Mouse (Mus musculus): ENCODE data around the gene Dapk1. TPM values are rescaled to one million over a fixed set of nuclear protein-coding genes. Genes with fewer than 3 reads are reported as not detected.

Dapk1 gene
- total RNA-seq, 4 experiments from 2014 or later: 79.4 to 92.7 (median 84.4) TPM

- no peak for DNase-seq (ENCODE audit: low spot score in 2 of 2)
These were observed 60.9 kb downstream of the Dapk1 start for GRCm38 (mm10) chr13:60662493-60663177.

GRCm38 (mm10) chr13:60664058-60664457 lies 62.3 kb downstream of the Dapk1 start:
- DNase-seq (ENCODE audit: low spot score in 2 of 2): no peak

- DNase-seq (ENCODE audit: low spot score in 2 of 2): no peak
These were observed 63.1 kb downstream of the Dapk1 start for GRCm38 (mm10) chr13:60664816-60665215.

- DNase-seq (ENCODE audit: low spot score in 2 of 2): no peak
These were observed 63.7 kb downstream of the Dapk1 start for GRCm38 (mm10) chr13:60665402-60665801.

GRCm38 (mm10) chr13:60668036-60668435 lies 66.3 kb downstream of the Dapk1 start:
- DNase-seq (ENCODE audit: low spot score in 2 of 2): no peak

- DNase-seq (ENCODE audit: low spot score in 2 of 2): no peak
These were observed 68.9 kb downstream of the Dapk1 start for GRCm38 (mm10) chr13:60670605-60671004.

DNA sequence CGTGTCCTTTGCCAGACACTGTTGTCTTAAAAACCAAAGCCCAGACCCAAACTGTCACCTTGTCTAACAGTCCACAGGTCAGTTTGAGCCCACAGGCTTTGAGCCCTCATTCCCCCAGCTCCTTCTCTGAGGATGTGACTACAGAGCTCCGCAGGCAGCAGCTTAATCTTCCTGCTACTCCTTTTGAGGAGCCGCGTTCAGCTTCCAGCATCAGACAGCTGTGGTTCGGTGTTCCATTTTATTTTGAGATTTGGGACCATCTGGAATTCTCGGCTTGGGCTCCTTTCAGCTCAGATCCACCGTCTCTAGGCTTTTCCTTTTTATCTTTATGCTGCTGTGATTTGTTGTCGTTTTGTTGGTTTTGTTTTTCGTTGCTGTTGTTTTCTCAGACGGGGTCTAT lies 69.5 kb downstream of the Dapk1 start:
- no peak for DNase-seq (ENCODE audit: low spot score in 2 of 2)

DNA sequence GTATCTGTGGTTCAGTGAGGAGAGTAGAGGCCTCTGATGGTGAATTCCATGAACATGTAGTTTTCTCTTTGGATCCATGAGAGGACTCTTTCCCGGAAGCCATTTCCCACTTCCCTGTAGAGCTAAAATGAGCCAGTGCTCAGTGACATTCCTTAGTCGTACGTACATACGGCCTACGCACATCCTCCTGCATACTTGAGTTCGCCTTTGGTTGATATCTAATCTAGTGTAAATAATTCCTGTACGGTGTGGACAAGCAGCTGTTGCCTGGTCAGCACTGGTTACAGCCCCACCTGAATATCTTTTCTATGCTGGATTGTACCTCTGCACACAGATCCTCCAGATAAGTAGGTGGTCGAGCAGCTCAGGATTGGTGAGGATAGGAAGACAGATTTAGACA lies 70.5 kb downstream of the Dapk1 start:
- DNase-seq (ENCODE audit: low spot score in 2 of 2): no peak

DNA sequence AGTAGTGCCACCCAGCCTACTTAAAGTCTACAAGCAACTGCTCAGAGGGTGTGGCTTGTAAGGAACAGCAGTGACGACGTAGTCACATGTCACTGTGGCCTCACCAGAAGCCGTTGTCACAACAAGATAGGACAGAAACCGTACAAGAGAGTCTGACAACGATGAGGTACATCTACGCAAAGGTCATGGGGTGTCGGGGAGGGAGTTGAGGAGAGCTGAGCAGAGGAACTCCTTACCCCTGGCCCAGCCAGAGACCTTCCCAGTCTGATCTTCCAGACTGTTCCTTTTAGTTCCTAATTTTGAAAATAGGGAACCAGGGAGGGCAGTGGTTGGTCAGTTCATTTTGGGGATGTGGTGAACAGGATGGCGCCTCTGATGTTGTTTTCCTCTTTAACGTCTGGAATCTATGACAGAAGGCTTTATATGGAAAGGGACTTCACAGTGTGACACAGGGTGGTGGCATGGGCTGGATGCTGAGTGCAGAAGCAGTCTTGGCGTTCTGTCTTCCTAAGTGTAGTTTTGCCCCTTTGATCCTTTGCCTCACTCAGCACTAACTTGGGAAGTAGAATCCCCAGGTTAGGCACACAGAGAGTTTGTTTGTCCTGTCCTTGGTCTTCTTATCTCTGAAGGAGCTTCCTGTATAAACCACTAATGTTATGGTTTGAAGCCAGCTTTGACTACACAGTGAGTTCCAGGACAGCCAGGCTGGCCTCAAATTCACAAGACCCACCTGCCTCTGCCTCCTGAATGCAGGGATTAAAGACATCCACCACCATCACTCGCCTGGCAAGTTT lies 71.3 kb downstream of the Dapk1 start:
- no peak for DNase-seq (ENCODE audit: low spot score in 2 of 2)

DNA sequence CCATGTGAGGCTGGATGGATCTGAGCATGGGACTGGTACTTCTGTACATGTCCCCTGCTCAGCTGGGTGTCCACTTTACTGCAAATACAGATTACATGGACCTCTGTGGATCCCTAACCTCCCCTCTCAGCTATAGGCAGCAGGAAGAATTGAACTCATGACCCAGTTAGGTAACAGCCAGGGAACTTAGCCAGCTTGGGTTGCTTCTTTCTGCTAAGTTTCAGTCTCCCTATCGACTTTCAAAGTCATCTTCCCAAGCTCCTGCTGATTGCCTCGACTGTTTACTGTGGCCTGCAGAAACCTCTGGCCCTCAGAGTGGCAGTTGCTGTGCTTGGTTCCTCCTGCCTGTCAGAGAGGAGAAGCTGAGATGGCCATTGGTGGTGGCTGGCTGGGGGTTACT lies 72.6 kb downstream of the Dapk1 start:
- DNase-seq (ENCODE audit: low spot score in 2 of 2): no peak

DNA sequence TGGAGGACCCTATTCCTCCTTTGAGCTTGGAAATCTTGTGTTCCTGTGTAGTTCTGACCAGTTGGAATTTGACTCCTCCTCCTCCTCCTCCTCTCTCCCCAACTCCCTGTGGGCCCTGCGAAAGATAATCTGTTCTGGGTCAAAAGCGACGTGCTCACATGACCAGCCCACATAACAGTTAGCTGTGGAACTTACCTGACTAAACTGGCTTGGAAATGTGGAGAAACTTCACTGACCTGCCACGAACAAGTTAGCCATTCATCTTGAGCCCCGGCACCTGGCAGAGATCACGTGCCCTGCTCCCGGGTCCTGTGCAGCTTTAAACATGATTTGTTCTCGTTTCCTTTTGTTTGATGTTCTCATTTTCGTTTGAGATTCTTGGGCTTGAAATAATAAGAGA lies 73.2 kb downstream of the Dapk1 start:
- no peak for DNase-seq (ENCODE audit: low spot score in 2 of 2)

GRCm38 (mm10) chr13:60675416-60675815 lies 73.7 kb downstream of the Dapk1 start:
- DNase-seq (ENCODE audit: low spot score in 2 of 2): no peak

- DNase-seq (ENCODE audit: low spot score in 2 of 2): no peak
These were observed 77.2 kb downstream of the Dapk1 start for GRCm38 (mm10) chr13:60678912-60679311.

GRCm38 (mm10) chr13:60682714-60683695 lies 81.3 kb downstream of the Dapk1 start:
- DNase-seq (ENCODE audit: low spot score in 2 of 2): no peak

- DNase-seq (ENCODE audit: low spot score in 2 of 2): no peak
These were observed 82.5 kb downstream of the Dapk1 start for GRCm38 (mm10) chr13:60684050-60684760.

GRCm38 (mm10) chr13:60684806-60685205 lies 83.1 kb downstream of the Dapk1 start:
- no peak for DNase-seq (ENCODE audit: low spot score in 2 of 2)

- no peak for DNase-seq (ENCODE audit: low spot score in 2 of 2)
These were observed 83.5 kb downstream of the Dapk1 start for GRCm38 (mm10) chr13:60685216-60685615.

DNA sequence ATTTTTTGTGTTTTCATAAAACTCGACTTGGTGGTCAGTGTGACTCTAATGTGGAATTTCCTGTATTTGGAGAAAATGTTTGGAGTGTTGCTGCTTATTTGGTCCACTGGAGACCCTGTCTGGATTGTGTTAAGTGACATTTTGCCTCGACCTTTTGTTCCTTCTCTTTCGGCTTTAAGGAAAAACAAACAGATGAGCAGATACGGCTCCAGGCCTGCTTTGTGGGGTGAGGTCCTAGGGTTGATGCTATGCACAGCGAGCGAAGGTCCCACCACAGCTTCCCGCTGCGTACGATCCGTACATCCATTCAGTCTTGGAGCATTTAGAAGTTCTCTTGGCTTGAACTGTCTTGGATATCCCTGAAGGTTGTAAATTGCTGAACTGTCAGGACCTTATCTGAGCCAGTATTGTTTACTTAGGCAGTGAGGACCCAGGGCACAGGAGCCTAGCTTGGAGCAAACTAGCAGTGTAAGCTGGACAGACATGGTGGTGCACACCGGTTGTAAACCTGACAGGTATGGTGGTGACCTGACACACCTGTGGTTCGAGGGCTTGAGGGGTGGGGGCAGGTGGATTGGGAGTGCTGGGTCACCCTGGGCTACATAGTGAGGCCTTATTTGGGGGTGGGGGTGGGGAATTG lies 84.4 kb downstream of the Dapk1 start:
- no peak for DNase-seq (ENCODE audit: low spot score in 2 of 2)

GRCm38 (mm10) chr13:60686967-60687366 lies 85.2 kb downstream of the Dapk1 start:
- DNase-seq (ENCODE audit: low spot score in 2 of 2): peak in 1 of 2 experiments; percentile 57

- no peak for DNase-seq (ENCODE audit: low spot score in 2 of 2)
These were observed 85.7 kb downstream of the Dapk1 start for GRCm38 (mm10) chr13:60687462-60687861.

GRCm38 (mm10) chr13:60687891-60688290 lies 86.1 kb downstream of the Dapk1 start:
- DNase-seq (ENCODE audit: low spot score in 2 of 2): no peak
